Mouse (Mus musculus): ENCODE data around the gene Slc11a2. TPM values are rescaled to one million over a fixed set of nuclear protein-coding genes. Genes with fewer than 3 reads are reported as not detected.
A peak's percentile ranks its signal among the peaks of the same experiment; 100 is the strongest.
"Not testable (repeated sequence)": the region's sequence is repeated elsewhere in the genome, so short reads cannot be mapped to it uniquely, and the experiment has no call there.

The Slc11a2 gene
- polyA plus RNA-seq, 1 experiment from 2014 or later, result 17.8 TPM

- WGBS, result 68% methylated on average over 8 of the region's 8 CpGs
- no peaks in the 10 kb centered on the region for H3K9me3 ChIP-seq (ENCODE audit: low read depth, low read length)
- H3K36me3 ChIP-seq (ENCODE audit: insufficient read depth), result no peaks in the 10 kb centered on the region
- no peak for ATAC-seq (ENCODE audit: insufficient read depth)
- H3K9ac ChIP-seq, result no peak overlapping the region
- no peak overlapping the region for H3K27ac ChIP-seq (ENCODE audit: low read depth)
- H3K27me3 ChIP-seq (ENCODE audit: insufficient read depth, low read length), result no peaks in the 10 kb centered on the region
- no peak for TF ChIP-seq CTCF (IDR thresholded peaks at IDR 0.05; ENCODE audit: low read depth)
- no peaks in the 10 kb centered on the region for H3K4me1 ChIP-seq (ENCODE audit: insufficient read depth)
- no peak overlapping the region for H3K4me2 ChIP-seq
- no peak for DNase-seq
- H3K4me3 ChIP-seq (ENCODE audit: low read depth, low read length), result no peak overlapping the region
Measured at GRCm38 (mm10) chr15:100379658-100380057, 45.2 kb downstream of the Slc11a2 start.

- TF ChIP-seq CTCF (IDR thresholded peaks at IDR 0.05; ENCODE audit: low read depth), result 0 out of 2 replicates have a peak, but pooled peaks have one; percentile 2
- H3K4me3 ChIP-seq (ENCODE audit: low read depth, low read length); H3K4me1 ChIP-seq (ENCODE audit: insufficient read depth); H3K27ac ChIP-seq (ENCODE audit: low read depth); H3K27me3 ChIP-seq (ENCODE audit: insufficient read depth, low read length); H3K9me3 ChIP-seq (ENCODE audit: low read depth, low read length); H3K4me2 ChIP-seq; DNase-seq; H3K36me3 ChIP-seq (ENCODE audit: insufficient read depth); H3K9ac ChIP-seq: not testable (repeated sequence)
- 26% methylated on average over 3 of the region's 9 CpGs for WGBS
- ATAC-seq (ENCODE audit: insufficient read depth), result peak; percentile 49; the same call in 1 of the 2 replicates
Measured at GRCm38 (mm10) chr15:100377847-100378505, 46.9 kb downstream of the Slc11a2 start.

- no peak for ATAC-seq (ENCODE audit: insufficient read depth)
- Histone ChIP-seq H3K4me1 (ENCODE audit: insufficient read depth) (no peaks in the 10 kb centered on the region), H3K4me2 (no peak overlapping the region), H3K9ac (no peak overlapping the region), H3K27me3 (ENCODE audit: insufficient read depth, low read length) (no peaks in the 10 kb centered on the region), H3K9me3 (ENCODE audit: low read depth, low read length) (no peaks in the 10 kb centered on the region), H3K27ac (ENCODE audit: low read depth) (no peak overlapping the region), H3K4me3 (ENCODE audit: low read depth, low read length) (no peak overlapping the region), H3K36me3 (ENCODE audit: insufficient read depth) (no peaks in the 10 kb centered on the region)
- WGBS, result 28% methylated on average over 5 of the region's 5 CpGs
- DNase-seq, result peak; percentile 84
- TF ChIP-seq CTCF (IDR thresholded peaks at IDR 0.05; ENCODE audit: low read depth), result peak; percentile 65
Measured at GRCm38 (mm10) chr15:100375066-100375465, 49.8 kb downstream of the Slc11a2 start.

- Histone ChIP-seq H3K27ac (ENCODE audit: low read depth) (no peak overlapping the region), H3K36me3 (ENCODE audit: insufficient read depth) (no peaks in the 10 kb centered on the region), H3K4me1 (ENCODE audit: insufficient read depth) (no peaks in the 10 kb centered on the region), H3K4me3 (ENCODE audit: low read depth, low read length) (no peak overlapping the region), H3K9me3 (ENCODE audit: low read depth, low read length) (no peaks in the 10 kb centered on the region), H3K4me2 (no peak overlapping the region), H3K27me3 (ENCODE audit: insufficient read depth, low read length) (no peaks in the 10 kb centered on the region), H3K9ac (no peak overlapping the region)
- DNase-seq (no peak), ATAC-seq (ENCODE audit: insufficient read depth) (no peak)
- WGBS, result 58% methylated on average over 7 of the region's 7 CpGs
- no peak for TF ChIP-seq CTCF (IDR thresholded peaks at IDR 0.05; ENCODE audit: low read depth)
Measured at GRCm38 (mm10) chr15:100367119-100367518, 57.8 kb downstream of the Slc11a2 start.

GRCm38 (mm10) chr15:100365967-100366366 is 58.9 kb downstream of the Slc11a2 start:
- not testable (repeated sequence) for DNase-seq; H3K36me3 ChIP-seq (ENCODE audit: insufficient read depth); H3K4me2 ChIP-seq; ATAC-seq (ENCODE audit: insufficient read depth); H3K9ac ChIP-seq; H3K9me3 ChIP-seq (ENCODE audit: low read depth, low read length); H3K4me1 ChIP-seq (ENCODE audit: insufficient read depth); H3K27me3 ChIP-seq (ENCODE audit: insufficient read depth, low read length); H3K27ac ChIP-seq (ENCODE audit: low read depth); H3K4me3 ChIP-seq (ENCODE audit: low read depth, low read length)
- 57% methylated on average over 8 of the region's 9 CpGs for WGBS

GRCm38 (mm10) chr15:100364242-100364641 is 60.6 kb downstream of the Slc11a2 start, which contains the start of gene Higd1c:
Gene Higd1c (plus strand): TSS chr15:100364542.
- no peaks in the 10 kb centered on the region for H3K27me3 ChIP-seq (ENCODE audit: insufficient read depth, low read length)
- H3K4me1 ChIP-seq (ENCODE audit: insufficient read depth), result no peaks in the 10 kb centered on the region
- H3K4me3 ChIP-seq (ENCODE audit: low read depth, low read length), result no peak within 1 kb of the TSS
- no peak within 1 kb of the TSS for H3K4me2 ChIP-seq
- ATAC-seq (ENCODE audit: insufficient read depth) (no peak), DNase-seq (no peak)
- TF ChIP-seq CTCF (IDR thresholded peaks at IDR 0.05; ENCODE audit: low read depth), result no peak
- no peak within 1 kb of the TSS for H3K27ac ChIP-seq (ENCODE audit: low read depth)
- 47% methylated on average over 7 of the region's 7 CpGs for WGBS
- no peak within 1 kb of the TSS for H3K9ac ChIP-seq
- no peaks in the 10 kb centered on the region for H3K9me3 ChIP-seq (ENCODE audit: low read depth, low read length)
- H3K36me3 ChIP-seq (ENCODE audit: insufficient read depth), result no peaks in the 10 kb centered on the region

GRCm38 (mm10) chr15:100355876-100356275 is 69.0 kb downstream of the Slc11a2 start:
- no peaks in the 10 kb centered on the region for H3K27me3 ChIP-seq (ENCODE audit: insufficient read depth, low read length)
- H3K4me2 ChIP-seq, result no peak overlapping the region
- H3K9ac ChIP-seq, result no peak overlapping the region
- H3K4me3 ChIP-seq (ENCODE audit: low read depth, low read length), result no peak overlapping the region
- no peaks in the 10 kb centered on the region for H3K36me3 ChIP-seq (ENCODE audit: insufficient read depth)
- DNase-seq (no peak), ATAC-seq (ENCODE audit: insufficient read depth) (no peak)
- H3K9me3 ChIP-seq (ENCODE audit: low read depth, low read length), result no peaks in the 10 kb centered on the region
- H3K27ac ChIP-seq (ENCODE audit: low read depth), result no peak overlapping the region
- TF ChIP-seq CTCF (IDR thresholded peaks at IDR 0.05; ENCODE audit: low read depth), result no peak
- no peaks in the 10 kb centered on the region for H3K4me1 ChIP-seq (ENCODE audit: insufficient read depth)
- 73% methylated on average over 5 of the region's 5 CpGs for WGBS

GRCm38 (mm10) chr15:100353399-100353798 is 71.5 kb downstream of the Slc11a2 start:
- H3K4me1 ChIP-seq (ENCODE audit: insufficient read depth); H3K9me3 ChIP-seq (ENCODE audit: low read depth, low read length); H3K27ac ChIP-seq (ENCODE audit: low read depth); H3K4me2 ChIP-seq; DNase-seq; ATAC-seq (ENCODE audit: insufficient read depth); H3K27me3 ChIP-seq (ENCODE audit: insufficient read depth, low read length); H3K36me3 ChIP-seq (ENCODE audit: insufficient read depth); H3K4me3 ChIP-seq (ENCODE audit: low read depth, low read length); H3K9ac ChIP-seq: not testable (repeated sequence)
- 87% methylated on average over 9 of the region's 22 CpGs for WGBS

Data from lung, embryonic 14.5 days (tissue).